Mouse (Mus musculus): Measurements from ENCODE around the gene Ubac1.

DNA sequence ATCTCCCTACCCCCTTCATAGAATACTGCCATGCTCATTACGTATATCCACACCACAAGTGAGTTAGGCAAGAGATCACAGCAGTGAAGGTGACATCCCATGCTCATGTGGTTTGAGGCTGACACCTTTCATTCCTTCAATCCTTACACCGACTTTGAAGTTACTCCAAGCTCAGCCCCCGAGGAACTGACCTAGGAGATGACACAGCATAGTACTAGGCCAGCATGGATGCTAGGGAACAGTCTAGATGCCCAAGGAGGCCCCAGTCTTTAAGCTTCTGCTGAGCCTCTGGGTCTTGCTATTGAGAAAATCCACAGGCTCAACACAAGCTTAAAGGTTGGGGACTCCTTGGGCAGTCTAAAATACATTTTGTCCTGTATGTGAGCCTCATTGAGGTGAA, 1.6 kb downstream of the Ubac1 start:
- TF ChIP-seq CTCF (IDR thresholded peaks at IDR 0.05) (no peak), EP300 (IDR thresholded peaks at IDR 0.05) (no peak)
